In genomic region chr11:107274206-107274605, GRCm38 (mm10) we compare ENCODE assay signal across 12 mouse cellular contexts.
"Had no signal": no experiment of that assay in that cellular context is flagged by ENCODE, and none has a peak within 500 bp of the region (broad histone marks: within the 10 kb centered on the region; RNA-seq: fewer than 3 reads in every experiment).

No protein-coding gene starts in this region.

- H3K36me3 ChIP-seq: kidney, embryonic 15.5 days; limb, embryonic 15.5 days; neural tube, embryonic 15.5 days had no signal

- H3K27me3 ChIP-seq: kidney, embryonic 15.5 days; limb, embryonic 15.5 days; neural tube, embryonic 15.5 days had no signal

- H3K4me2 ChIP-seq: kidney, embryonic 15.5 days; limb, embryonic 15.5 days; neural tube, embryonic 15.5 days had no signal

- H3K9ac ChIP-seq: kidney, embryonic 15.5 days; limb, embryonic 15.5 days; liver, embryonic 14.5 days; neural tube, embryonic 15.5 days had no signal

- H3K9me3 ChIP-seq: kidney, embryonic 15.5 days; limb, embryonic 15.5 days; neural tube, embryonic 15.5 days had no signal

- H3K27ac ChIP-seq: kidney, embryonic 15.5 days; left cerebral cortex, adult 2 months; limb, embryonic 15.5 days; liver, embryonic 14.5 days; neural tube, embryonic 15.5 days had no signal

- DNase-seq: kidney, adult 18-20 months; kidney, postnatal 25 days; lung, adult 18-20 months; right cerebral cortex, adult 18-20 months; right cerebral cortex, postnatal 25 days; thymus, postnatal 36 days had no signal

- H3K4me3 ChIP-seq: kidney, embryonic 15.5 days; left cerebral cortex, adult 2 months; limb, embryonic 15.5 days; myocyte; neural tube, embryonic 15.5 days had no signal
